Mouse (Mus musculus): Measurements from ENCODE around the gene Rgs16. TPM values are rescaled to one million over a fixed set of nuclear protein-coding genes. Genes with fewer than 3 reads are reported as not detected.

Gene Rgs16
- polyA plus RNA-seq, 1 experiment, result 22.8 TPM

DNA sequence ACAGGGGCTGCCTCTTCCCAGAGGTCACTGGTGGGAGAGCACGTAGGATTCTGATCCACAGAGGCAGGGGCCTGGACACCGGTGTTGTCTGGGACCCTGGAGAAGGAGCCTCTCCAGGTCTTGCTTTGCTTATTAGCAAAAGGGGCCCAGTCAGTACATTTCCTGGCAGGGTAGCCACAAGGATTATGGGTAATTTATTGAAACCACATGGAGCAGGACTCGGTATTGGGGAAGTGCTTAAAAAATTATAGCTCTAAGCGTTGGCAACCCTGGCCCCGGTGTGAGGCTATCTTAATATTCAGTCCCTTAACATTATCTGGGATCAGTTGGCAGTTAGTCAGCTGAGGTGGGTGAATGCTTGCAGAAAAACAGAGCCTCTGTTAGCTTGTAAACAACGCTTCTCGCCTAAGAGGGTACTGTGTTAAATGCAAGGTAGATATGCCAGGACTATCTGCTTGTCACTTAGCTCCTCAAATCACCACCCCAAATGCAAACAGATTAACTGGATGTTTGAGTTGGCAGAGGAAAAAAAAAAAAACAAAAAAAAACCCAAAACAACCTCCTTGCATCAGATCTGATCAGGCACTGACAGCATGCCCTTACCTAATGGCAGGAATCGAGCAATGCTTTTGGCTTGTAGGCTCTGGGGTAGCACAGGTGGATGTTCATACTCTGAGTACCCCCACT lies 37.8 kb upstream of the Rgs16 start:
- no peak for DNase-seq (ENCODE audit: low read depth)
- TF ChIP-seq POLR2A (IDR thresholded peaks at IDR 0.05; ENCODE audit: borderline replicate concordance, extremely low read depth, insufficient read depth, insufficient read length, poor library complexity, severe bottlenecking) (no peak), CTCF (IDR thresholded peaks at IDR 0.05; ENCODE audit: borderline replicate concordance, extremely low read depth, insufficient read depth, insufficient read length) (no peak)

DNA sequence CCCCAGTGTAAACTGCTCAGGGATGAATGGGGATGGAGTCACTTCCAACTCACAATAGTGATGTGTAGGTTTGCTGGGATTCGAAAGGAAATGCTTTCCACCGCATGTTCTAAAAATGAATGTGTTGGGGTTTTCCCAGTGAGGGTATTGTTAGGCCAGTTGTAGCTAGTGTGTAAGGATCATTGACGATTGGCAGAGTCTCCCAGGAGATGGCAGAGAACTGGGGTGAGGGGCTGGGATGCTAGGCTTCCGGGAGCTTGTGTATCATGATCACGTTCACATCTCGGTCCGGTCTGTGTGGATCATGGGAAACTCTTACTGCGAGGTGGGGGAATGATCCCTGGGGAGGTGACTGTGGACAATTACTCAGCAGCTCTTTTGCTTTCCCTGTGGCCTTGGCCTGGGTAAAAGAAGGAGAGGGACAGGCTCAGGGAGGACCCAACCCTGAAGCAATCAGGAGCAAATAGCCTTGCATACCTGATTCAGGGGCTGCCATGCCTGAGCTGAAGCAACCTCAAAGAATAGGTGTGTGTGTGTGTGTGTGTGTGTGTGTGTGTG lies 37.2 kb upstream of the Rgs16 start:
- DNase-seq (ENCODE audit: low read depth), result peak; percentile 48
- TF ChIP-seq CTCF (IDR thresholded peaks at IDR 0.05; ENCODE audit: borderline replicate concordance, extremely low read depth, insufficient read depth, insufficient read length), result no peak
- TF ChIP-seq POLR2A (IDR thresholded peaks at IDR 0.05; ENCODE audit: borderline replicate concordance, extremely low read depth, insufficient read depth, insufficient read length, poor library complexity, severe bottlenecking), result no peak

DNA sequence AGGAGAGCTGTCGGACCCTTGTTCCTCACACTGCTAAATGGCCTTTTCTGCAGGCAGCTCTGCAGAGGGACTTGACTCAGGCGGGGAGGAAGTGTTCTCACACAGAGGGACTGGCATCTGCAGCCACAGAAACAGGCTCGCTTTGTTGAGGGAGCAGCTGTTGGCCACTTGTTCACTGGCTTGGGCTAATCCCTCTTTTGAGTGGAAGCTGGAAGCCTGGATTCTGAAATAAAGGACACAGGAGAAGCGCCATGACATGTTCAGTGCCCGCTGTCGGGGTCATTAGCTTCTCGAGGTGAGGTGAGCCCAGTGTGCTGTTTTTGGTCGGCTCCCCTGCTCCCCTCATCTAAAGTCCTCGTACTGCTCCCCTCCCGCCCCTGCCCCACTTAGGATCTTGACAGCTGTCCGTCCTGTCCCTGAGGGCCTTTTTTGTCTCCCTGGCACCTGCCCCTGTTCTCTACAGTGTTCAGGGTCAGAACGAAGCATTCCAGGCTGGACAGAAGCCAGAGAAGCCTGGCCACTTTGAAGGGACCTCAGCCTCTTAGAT lies 36.6 kb upstream of the Rgs16 start:
- peak; percentile 95 for DNase-seq (ENCODE audit: low read depth)
- TF ChIP-seq CTCF (IDR thresholded peaks at IDR 0.05; ENCODE audit: borderline replicate concordance, extremely low read depth, insufficient read depth, insufficient read length) (no peak), POLR2A (IDR thresholded peaks at IDR 0.05; ENCODE audit: borderline replicate concordance, extremely low read depth, insufficient read depth, insufficient read length, poor library complexity, severe bottlenecking) (no peak)

DNA sequence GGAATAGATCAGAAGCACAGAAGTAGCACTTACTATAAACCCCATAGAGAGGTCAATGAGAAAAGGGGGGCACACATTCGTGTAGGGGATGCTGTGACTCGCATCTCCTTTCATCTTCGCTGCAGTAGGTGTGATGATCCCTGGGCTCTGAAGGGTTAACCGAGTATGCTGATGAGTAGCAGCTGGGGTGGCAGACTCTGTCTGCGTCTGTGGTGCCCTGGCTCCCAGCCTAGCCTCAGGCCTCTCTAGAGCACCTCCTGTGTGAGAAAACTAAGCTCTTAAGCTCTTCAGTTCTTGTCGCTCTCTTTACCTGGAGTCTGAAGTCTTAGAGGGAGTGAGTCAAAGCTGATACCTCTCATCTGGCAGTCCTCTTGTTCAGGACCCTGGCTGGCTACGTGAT lies 36.0 kb upstream of the Rgs16 start:
- peak; percentile 86 for DNase-seq (ENCODE audit: low read depth)
- TF ChIP-seq CTCF (IDR thresholded peaks at IDR 0.05; ENCODE audit: borderline replicate concordance, extremely low read depth, insufficient read depth, insufficient read length) (no peak), POLR2A (IDR thresholded peaks at IDR 0.05; ENCODE audit: borderline replicate concordance, extremely low read depth, insufficient read depth, insufficient read length, poor library complexity, severe bottlenecking) (no peak)

DNA sequence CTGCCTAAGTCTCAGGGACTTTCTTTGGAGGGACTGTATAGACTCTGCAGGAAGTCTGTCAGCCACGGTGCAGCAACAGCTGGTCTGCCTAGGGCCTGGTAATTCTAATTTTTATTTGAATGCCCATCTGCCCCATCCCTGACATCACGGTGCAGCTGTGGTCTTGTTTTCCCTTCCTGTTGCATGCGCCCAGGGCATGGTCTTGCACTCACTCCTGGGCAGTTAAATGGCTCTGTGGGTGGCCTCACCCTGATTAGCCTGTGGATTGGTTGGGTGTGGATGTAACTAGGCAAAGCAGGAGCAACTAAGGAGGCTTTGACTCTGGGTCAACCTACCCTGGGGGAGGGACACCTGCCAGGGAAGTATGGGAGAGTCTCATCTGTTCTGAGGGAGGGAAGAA lies 35.2 kb upstream of the Rgs16 start:
- no peak for TF ChIP-seq CTCF (IDR thresholded peaks at IDR 0.05; ENCODE audit: borderline replicate concordance, extremely low read depth, insufficient read depth, insufficient read length)
- no peak for TF ChIP-seq POLR2A (IDR thresholded peaks at IDR 0.05; ENCODE audit: borderline replicate concordance, extremely low read depth, insufficient read depth, insufficient read length, poor library complexity, severe bottlenecking)
- peak; percentile 54 for DNase-seq (ENCODE audit: low read depth)

DNA sequence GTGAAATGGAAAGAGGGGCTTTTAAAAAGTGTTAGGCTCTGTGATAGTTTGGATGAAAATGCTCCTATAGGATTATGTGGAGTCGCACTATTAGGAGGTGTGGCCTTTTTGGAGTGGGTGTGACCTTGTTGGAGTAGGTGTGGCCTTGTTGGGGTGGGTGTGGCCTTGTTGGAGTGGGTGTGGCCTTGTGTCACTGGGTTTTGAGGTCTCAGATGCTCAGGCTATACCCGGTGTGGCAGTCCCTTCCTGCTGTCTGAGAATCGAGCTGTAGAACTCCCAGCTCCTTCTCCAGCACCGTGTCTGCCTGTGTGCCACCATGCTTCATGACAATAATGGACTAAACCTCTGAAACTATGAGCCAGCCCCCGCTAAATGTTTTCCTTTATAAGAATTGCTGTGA lies 31.5 kb upstream of the Rgs16 start:
- no peak for DNase-seq (ENCODE audit: low read depth)
- TF ChIP-seq CTCF (IDR thresholded peaks at IDR 0.05; ENCODE audit: borderline replicate concordance, extremely low read depth, insufficient read depth, insufficient read length), result no peak
- TF ChIP-seq POLR2A (IDR thresholded peaks at IDR 0.05; ENCODE audit: borderline replicate concordance, extremely low read depth, insufficient read depth, insufficient read length, poor library complexity, severe bottlenecking), result no peak

DNA sequence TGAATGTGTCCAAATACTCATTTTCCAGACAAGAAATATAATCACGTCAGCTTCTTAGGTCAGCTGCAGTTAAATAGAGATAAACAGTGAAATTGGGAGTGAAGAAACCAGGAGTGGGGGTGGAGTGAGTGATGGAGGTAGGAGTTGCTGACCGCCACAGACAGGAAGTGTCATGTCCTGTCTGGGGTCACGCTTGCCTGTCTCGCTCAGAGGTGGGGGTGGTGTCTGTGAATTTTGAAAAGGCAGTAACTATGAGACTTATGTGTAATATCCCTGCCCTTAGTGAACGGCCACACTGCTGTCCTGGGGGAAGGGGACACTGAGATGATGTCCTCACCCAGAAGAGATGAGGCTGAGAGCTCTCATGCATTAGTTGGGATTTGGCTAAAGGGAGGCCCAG lies 30.7 kb upstream of the Rgs16 start:
- no peak for DNase-seq (ENCODE audit: low read depth)
- TF ChIP-seq POLR2A (IDR thresholded peaks at IDR 0.05; ENCODE audit: borderline replicate concordance, extremely low read depth, insufficient read depth, insufficient read length, poor library complexity, severe bottlenecking), result no peak
- no peak for TF ChIP-seq CTCF (IDR thresholded peaks at IDR 0.05; ENCODE audit: borderline replicate concordance, extremely low read depth, insufficient read depth, insufficient read length)

DNA sequence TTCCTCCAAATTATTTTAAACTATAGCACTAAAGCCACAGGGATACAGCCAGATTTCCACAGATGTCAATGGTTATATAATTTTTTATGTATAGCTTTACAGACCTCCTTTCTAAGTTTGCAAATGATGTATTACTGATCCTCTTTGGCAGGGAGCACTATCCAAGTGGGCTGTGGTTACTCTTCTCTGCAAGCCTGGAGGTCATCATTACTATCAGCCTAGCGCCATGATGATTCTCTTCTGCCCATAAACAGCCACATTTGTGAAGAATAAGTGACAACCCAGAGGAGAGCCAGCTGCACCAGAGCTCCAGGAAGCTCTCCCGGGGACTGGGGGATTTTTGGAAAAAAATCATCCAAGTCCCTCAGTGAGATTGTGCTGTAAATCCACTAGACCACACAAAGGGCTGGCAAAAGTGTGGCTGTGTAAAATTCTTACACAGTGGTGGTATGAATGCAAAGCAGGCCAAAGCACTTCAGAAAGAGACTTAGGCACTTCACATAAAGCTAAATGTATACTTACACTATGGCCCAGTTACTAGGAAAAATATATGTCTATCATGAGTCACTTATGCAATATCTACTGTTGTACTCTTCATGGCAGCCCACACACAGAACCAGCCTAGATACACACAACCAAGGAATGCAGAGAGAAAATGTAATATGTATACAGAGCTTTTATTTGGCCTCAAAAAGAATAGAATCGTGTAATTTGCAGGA lies 28.4 kb upstream of the Rgs16 start:
- TF ChIP-seq CTCF (IDR thresholded peaks at IDR 0.05; ENCODE audit: borderline replicate concordance, extremely low read depth, insufficient read depth, insufficient read length) (no peak), POLR2A (IDR thresholded peaks at IDR 0.05; ENCODE audit: borderline replicate concordance, extremely low read depth, insufficient read depth, insufficient read length, poor library complexity, severe bottlenecking) (no peak)
- no peak for DNase-seq (ENCODE audit: low read depth)

DNA sequence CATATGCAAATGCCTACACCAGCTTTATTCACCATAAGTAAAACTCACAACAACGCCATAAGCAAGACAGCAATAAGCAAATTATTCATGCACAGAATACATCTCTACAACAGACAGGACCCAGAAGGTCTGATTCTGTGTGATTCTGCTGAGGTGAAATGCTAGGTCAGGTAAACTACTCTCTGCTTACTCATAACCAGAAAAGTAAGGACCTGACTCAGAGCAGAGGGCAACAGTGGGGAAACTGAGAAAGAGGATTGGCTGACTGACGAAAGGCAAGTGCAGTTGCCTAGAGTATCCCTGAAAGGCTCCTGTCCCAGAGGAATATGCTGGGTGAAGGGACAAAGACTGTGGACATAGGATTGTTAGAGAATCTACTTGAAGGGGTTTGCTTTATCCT lies 27.5 kb upstream of the Rgs16 start:
- no peak for DNase-seq (ENCODE audit: low read depth)
- no peak for TF ChIP-seq CTCF (IDR thresholded peaks at IDR 0.05; ENCODE audit: borderline replicate concordance, extremely low read depth, insufficient read depth, insufficient read length)
- TF ChIP-seq POLR2A (IDR thresholded peaks at IDR 0.05; ENCODE audit: borderline replicate concordance, extremely low read depth, insufficient read depth, insufficient read length, poor library complexity, severe bottlenecking), result no peak

DNA sequence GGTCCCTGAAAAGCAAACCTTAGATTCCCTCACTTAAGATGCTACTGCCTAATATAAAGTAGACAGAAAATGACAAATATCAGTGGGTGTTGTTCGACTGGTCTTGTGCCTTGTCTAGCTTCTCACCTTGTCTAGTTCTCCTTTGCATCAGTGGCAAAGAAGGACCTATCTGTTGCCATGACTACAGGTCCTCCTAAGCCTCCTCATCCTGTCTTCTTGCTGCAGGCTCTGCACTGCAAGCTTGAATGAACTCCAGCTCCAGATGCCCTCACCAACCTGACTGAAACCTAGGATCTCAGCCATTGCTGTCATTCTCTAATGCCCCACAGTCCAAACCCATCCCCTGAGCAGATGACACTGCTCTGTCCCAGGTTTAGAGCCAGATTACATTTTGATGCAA lies 22.2 kb upstream of the Rgs16 start:
- no peak for DNase-seq (ENCODE audit: low read depth)
- TF ChIP-seq POLR2A (IDR thresholded peaks at IDR 0.05; ENCODE audit: borderline replicate concordance, extremely low read depth, insufficient read depth, insufficient read length, poor library complexity, severe bottlenecking) (no peak), CTCF (IDR thresholded peaks at IDR 0.05; ENCODE audit: borderline replicate concordance, extremely low read depth, insufficient read depth, insufficient read length) (no peak)

DNA sequence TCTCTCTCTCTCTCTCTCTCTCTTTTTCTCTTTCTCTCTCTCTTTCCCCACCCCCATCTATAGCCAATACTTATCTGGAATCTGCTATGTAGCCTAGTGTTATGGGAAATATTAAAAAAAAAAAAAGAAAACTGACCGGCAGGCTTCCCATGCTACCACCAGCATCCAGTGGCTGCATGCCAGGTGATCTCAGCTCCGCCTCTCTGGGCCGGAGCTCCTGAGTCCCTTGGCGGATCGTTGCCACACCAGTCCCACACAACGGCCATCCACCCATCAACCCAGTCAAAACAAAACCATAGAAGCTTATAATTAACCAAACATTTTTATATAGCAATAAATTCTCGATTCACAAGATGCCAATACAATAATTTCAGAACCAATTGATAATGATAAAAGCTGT lies 19.2 kb upstream of the Rgs16 start:
- DNase-seq (ENCODE audit: low read depth), result no peak
- TF ChIP-seq CTCF (IDR thresholded peaks at IDR 0.05; ENCODE audit: borderline replicate concordance, extremely low read depth, insufficient read depth, insufficient read length) (no peak), POLR2A (IDR thresholded peaks at IDR 0.05; ENCODE audit: borderline replicate concordance, extremely low read depth, insufficient read depth, insufficient read length, poor library complexity, severe bottlenecking) (no peak)
